Mouse (Mus musculus): ENCODE results near the gene Marc1.

Marc1 gene

GRCm38 (mm10) chr1:184822678-184823077, 11.6 kb upstream of the Marc1 start:
- no peak for DNase-seq (ENCODE audit: low spot score)

GRCm38 (mm10) chr1:184817768-184818167, 6.7 kb upstream of the Marc1 start:
- DNase-seq (ENCODE audit: low spot score), result no peak

- DNase-seq (ENCODE audit: low spot score), result no peak
Measured at GRCm38 (mm10) chr1:184811716-184812250, 670 bp upstream of the Marc1 start.

- DNase-seq (ENCODE audit: low spot score), result no peak
Measured at GRCm38 (mm10) chr1:184809578-184810001, 1.5 kb downstream of the Marc1 start.

GRCm38 (mm10) chr1:184808418-184809012, 2.6 kb downstream of the Marc1 start:
- no peak for DNase-seq (ENCODE audit: low spot score)

GRCm38 (mm10) chr1:184807627-184808417, 3.3 kb downstream of the Marc1 start:
- DNase-seq (ENCODE audit: low spot score), result no peak

GRCm38 (mm10) chr1:184807123-184807522, 4.0 kb downstream of the Marc1 start:
- DNase-seq (ENCODE audit: low spot score), result no peak

- no peak for DNase-seq (ENCODE audit: low spot score)
Measured at GRCm38 (mm10) chr1:184805749-184806148, 5.4 kb downstream of the Marc1 start.

GRCm38 (mm10) chr1:184793163-184793876, 17.8 kb downstream of the Marc1 start:
- DNase-seq (ENCODE audit: low spot score), result peak; percentile 61

- DNase-seq (ENCODE audit: low spot score), result peak; percentile 35
Measured at GRCm38 (mm10) chr1:184791109-184791508, 20.0 kb downstream of the Marc1 start.

GRCm38 (mm10) chr1:184786376-184787151, 24.5 kb downstream of the Marc1 start:
- DNase-seq (ENCODE audit: low spot score), result no peak

- no peak for DNase-seq (ENCODE audit: low spot score)
Measured at GRCm38 (mm10) chr1:184783641-184784040, 27.5 kb downstream of the Marc1 start.

GRCm38 (mm10) chr1:184782161-184782513, 29.0 kb downstream of the Marc1 start:
- DNase-seq (ENCODE audit: low spot score), result peak; percentile 73

GRCm38 (mm10) chr1:184781286-184782160, 29.6 kb downstream of the Marc1 start:
- DNase-seq (ENCODE audit: low spot score), result no peak

GRCm38 (mm10) chr1:184778157-184778556, 33.0 kb downstream of the Marc1 start:
- no peak for DNase-seq (ENCODE audit: low spot score)

GRCm38 (mm10) chr1:184777061-184777795, 33.9 kb downstream of the Marc1 start:
- DNase-seq (ENCODE audit: low spot score), result no peak

- no peak for DNase-seq (ENCODE audit: low spot score)
Measured at GRCm38 (mm10) chr1:184775289-184775688, 35.8 kb downstream of the Marc1 start.

- no peak for DNase-seq (ENCODE audit: low spot score)
Measured at GRCm38 (mm10) chr1:184771891-184772249, 39.2 kb downstream of the Marc1 start.

GRCm38 (mm10) chr1:184771202-184771890, 39.8 kb downstream of the Marc1 start:
- peak; percentile 78 for DNase-seq (ENCODE audit: low spot score)

- no peak for DNase-seq (ENCODE audit: low spot score)
Measured at GRCm38 (mm10) chr1:184763866-184764265, 47.2 kb downstream of the Marc1 start.

Measured in lung, postnatal 25 days (tissue).